Mouse (Mus musculus) liver, embryonic 13.5 days (tissue): Measurements from ENCODE around the gene Ssmem1. TPM values are rescaled to one million over a fixed set of nuclear protein-coding genes. Genes with fewer than 3 reads are reported as not detected.

Experiments
- ATAC-seq: fragments of 200-750 bp; cut with Nextera tagmentation; 2 replicates; pipeline ENCODE4 v1.8.0; 2017; ENCODE audit warnings: low read depth, mild to moderate bottlenecking, moderate number of reproducible peaks, moderate library complexity
- DNase-seq: peaks from one replicate; pipeline ENCODE4 v3.0.0; 2022
- H3K27ac ChIP-seq: fragments of 300-500 bp; sonication (generic); 2 replicates; pipeline ENCODE4 v1.5.1; 2015; ENCODE audit warnings: moderate library complexity, mild to moderate bottlenecking, inconsistent platforms
- H3K27me3 ChIP-seq: fragments of 300-500 bp; sonication (generic); 2 replicates; pipeline ENCODE4 v1.6.1; 2015; ENCODE audit warnings: mild to moderate bottlenecking, inconsistent platforms
- H3K36me3 ChIP-seq: fragments of 300-500 bp; sonication (generic); 2 replicates; pipeline ENCODE4 v1.6.1; 2015; ENCODE audit warnings: mild to moderate bottlenecking, inconsistent platforms
- H3K4me1 ChIP-seq: fragments of 300-500 bp; sonication (generic); replicated peaks from 2 replicates; pipeline ENCODE4 v1.6.1; 2015; ENCODE audit warnings: inconsistent platforms
- H3K4me2 ChIP-seq: fragments of 300-500 bp; sonication (generic); 2 replicates; pipeline ENCODE4 v1.6.1; 2015; ENCODE audit warnings: inconsistent platforms, mild to moderate bottlenecking, moderate library complexity
- H3K4me3 ChIP-seq: fragments of 300-500 bp; sonication (generic); replicated peaks from 2 replicates; pipeline ENCODE4 v1.5.1; 2015; ENCODE audit warnings: mild to moderate bottlenecking, inconsistent platforms
- H3K9ac ChIP-seq: fragments of 300-500 bp; sonication (generic); 2 replicates; pipeline ENCODE4 v1.6.1; 2015; ENCODE audit warnings: mild to moderate bottlenecking, inconsistent platforms
- H3K9me3 ChIP-seq: fragments of 300-500 bp; sonication (generic); replicated peaks from 2 replicates; pipeline ENCODE4 v1.6.1; 2016; ENCODE audit warnings: inconsistent platforms
- WGBS: fragments of 180-500 bp; shearing (Covaris S2); methylation state at CpG from one replicate; pipeline ENCODE4 v1.1.7; 2015; ENCODE audit not compliant: insufficient replicate concordance; 5-methylcytosine and 5-hydroxymethylcytosine counted together
- polyA plus RNA-seq: library from polyadenylated mRNA; unstranded; fragments of >200 nt; fragmentation: Nextera tagmentation; extraction: Ambion mirVana; gene quantifications from 2 replicates; pipeline ENCODE4 v1.2.1, GENCODE M21; 2015

The Ssmem1 gene
- polyA plus RNA-seq, 1 experiment from 2014 or later, result 0.12 TPM

GRCm38 (mm10) chr6:30546571-30547273, 37.1 kb downstream of the Ssmem1 start:
- H3K4me1 ChIP-seq, result peaks cover 10% of the 10 kb centered on the region; the same call in 1 of the 2 replicates
- peak overlapping the region; percentile 45 for H3K4me2 ChIP-seq
- H3K27ac ChIP-seq, result no peak overlapping the region; the same call in 1 of the 2 replicates
- H3K27me3 ChIP-seq, result peaks cover 95% of the 10 kb centered on the region
- ATAC-seq, result no peak
- peak overlapping the region; percentile 30 for H3K4me3 ChIP-seq
- DNase-seq, result no peak
- H3K9ac ChIP-seq, result no peak overlapping the region
- WGBS, result 14% methylated on average over 17 of the region's 17 CpGs
- H3K9me3 ChIP-seq, result no peaks in the 10 kb centered on the region
- no peaks in the 10 kb centered on the region for H3K36me3 ChIP-seq

- Histone ChIP-seq H3K9ac (no peak overlapping the region), H3K4me3 (peak overlapping the region; percentile 30), H3K4me2 (peak overlapping the region; percentile 45), H3K27ac (no peak overlapping the region), H3K9me3 (no peaks in the 10 kb centered on the region), H3K4me1 (peaks cover 10% of the 10 kb centered on the region; the same call in 1 of the 2 replicates), H3K27me3 (peaks cover 94% of the 10 kb centered on the region), H3K36me3 (no peaks in the 10 kb centered on the region)
- 2% methylated on average over 17 of the region's 17 CpGs for WGBS
- DNase-seq (no peak), ATAC-seq (no peak)
Observed at GRCm38 (mm10) chr6:30547274-30547645, 37.6 kb downstream of the Ssmem1 start.

DNA sequence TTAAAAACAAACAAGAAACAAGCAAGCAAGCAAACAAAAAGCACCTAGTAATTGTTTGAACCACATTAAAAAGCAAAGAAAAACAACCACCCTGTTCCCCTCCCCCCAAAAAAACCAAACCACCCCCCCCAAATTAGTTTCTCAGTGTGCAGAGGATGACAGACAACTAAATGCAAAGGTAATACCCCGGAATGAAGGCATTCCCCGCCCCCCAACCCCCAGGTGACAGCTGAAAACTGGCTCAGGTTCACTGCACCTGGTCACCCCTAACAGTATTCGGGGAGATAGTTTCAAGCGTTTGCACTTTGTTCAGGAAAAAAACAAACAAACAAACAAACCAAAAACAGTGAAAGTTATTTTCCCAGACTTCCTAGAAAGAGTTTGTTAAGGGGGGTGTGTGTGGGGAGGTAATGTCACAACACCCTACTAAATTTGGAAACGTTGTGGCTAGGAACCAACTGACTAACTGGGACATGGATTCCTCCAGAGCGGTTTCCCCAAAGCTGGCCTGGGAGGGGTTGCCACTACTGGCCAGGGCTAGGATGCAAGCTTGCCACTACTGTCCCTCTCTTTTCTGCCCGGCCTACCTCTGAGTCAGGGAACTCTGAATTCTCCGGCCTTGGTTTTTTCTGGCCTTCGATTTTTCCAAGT, 38.1 kb downstream of the Ssmem1 start:
- peaks cover 94% of the 10 kb centered on the region for H3K27me3 ChIP-seq
- H3K36me3 ChIP-seq, result no peaks in the 10 kb centered on the region
- no peak overlapping the region for H3K9ac ChIP-seq
- no peak for ATAC-seq
- 0 out of 2 replicates have a peak overlapping the region, but pooled peaks have one; percentile 30 for H3K4me3 ChIP-seq
- H3K9me3 ChIP-seq, result no peaks in the 10 kb centered on the region
- H3K4me1 ChIP-seq, result peaks cover 10% of the 10 kb centered on the region; the same call in 1 of the 2 replicates
- H3K27ac ChIP-seq, result no peak overlapping the region
- WGBS, result 28% methylated on average over 9 of the region's 9 CpGs
- DNase-seq, result no peak
- H3K4me2 ChIP-seq, result peak overlapping the region; percentile 45

GRCm38 (mm10) chr6:30549231-30549761, 39.6 kb downstream of the Ssmem1 start:
- H3K4me2 ChIP-seq, result peak overlapping the region; percentile 33; the same call in 1 of the 2 replicates
- DNase-seq (no peak), ATAC-seq (no peak)
- no peaks in the 10 kb centered on the region for H3K36me3 ChIP-seq
- no peak overlapping the region; the same call in 1 of the 2 replicates for H3K27ac ChIP-seq
- no peak overlapping the region for H3K4me3 ChIP-seq
- peaks cover 81% of the 10 kb centered on the region for H3K27me3 ChIP-seq
- H3K9me3 ChIP-seq, result no peaks in the 10 kb centered on the region
- peaks cover 10% of the 10 kb centered on the region; the same call in 1 of the 2 replicates for H3K4me1 ChIP-seq
- WGBS, result 16% methylated on average over 15 of the region's 15 CpGs
- no peak overlapping the region for H3K9ac ChIP-seq

GRCm38 (mm10) chr6:30550496-30551192, 41.0 kb downstream of the Ssmem1 start:
- no peak for ATAC-seq
- no peak overlapping the region for H3K27ac ChIP-seq
- peaks cover 68% of the 10 kb centered on the region for H3K27me3 ChIP-seq
- WGBS, result 37% methylated on average over 7 of the region's 7 CpGs
- no peak overlapping the region for H3K9ac ChIP-seq
- no peaks in the 10 kb centered on the region for H3K9me3 ChIP-seq
- H3K4me2 ChIP-seq, result no peak overlapping the region
- peaks cover 10% of the 10 kb centered on the region; the same call in 1 of the 2 replicates for H3K4me1 ChIP-seq
- DNase-seq, result no peak
- no peaks in the 10 kb centered on the region for H3K36me3 ChIP-seq
- no peak overlapping the region for H3K4me3 ChIP-seq

GRCm38 (mm10) chr6:30551193-30551515, 41.5 kb downstream of the Ssmem1 start:
- Histone ChIP-seq H3K9me3 (no peaks in the 10 kb centered on the region), H3K36me3 (no peaks in the 10 kb centered on the region), H3K4me1 (peaks cover 10% of the 10 kb centered on the region; the same call in 1 of the 2 replicates), H3K27ac (no peak overlapping the region), H3K4me2 (no peak overlapping the region), H3K27me3 (peaks cover 64% of the 10 kb centered on the region), H3K9ac (no peak overlapping the region), H3K4me3 (no peak overlapping the region)
- no peak for DNase-seq
- no peak for ATAC-seq

- Histone ChIP-seq H3K27me3 (peaks cover 57% of the 10 kb centered on the region), H3K27ac (no peak overlapping the region), H3K4me1 (peaks cover 6% of the 10 kb centered on the region; the same call in 1 of the 2 replicates), H3K4me2 (no peak overlapping the region), H3K9me3 (no peaks in the 10 kb centered on the region), H3K4me3 (no peak overlapping the region), H3K36me3 (no peaks in the 10 kb centered on the region), H3K9ac (no peak overlapping the region)
- 18% methylated on average over 23 of the region's 23 CpGs for WGBS
- DNase-seq (no peak), ATAC-seq (no peak)
Observed at GRCm38 (mm10) chr6:30551644-30552580, 42.3 kb downstream of the Ssmem1 start.

- Histone ChIP-seq H3K4me3 (no peak overlapping the region), H3K27me3 (peaks cover 50% of the 10 kb centered on the region), H3K9ac (no peak overlapping the region), H3K4me2 (no peak overlapping the region), H3K4me1 (peaks cover 6% of the 10 kb centered on the region; the same call in 1 of the 2 replicates), H3K27ac (no peak overlapping the region), H3K36me3 (no peaks in the 10 kb centered on the region), H3K9me3 (no peaks in the 10 kb centered on the region)
- DNase-seq (no peak), ATAC-seq (no peak)
- WGBS, result 46% methylated on average over 6 of the region's 6 CpGs
Observed at GRCm38 (mm10) chr6:30552628-30553027, 43.0 kb downstream of the Ssmem1 start.

- no peak for ATAC-seq
Observed at GRCm38 (mm10) chr6:30553381-30554010, 43.8 kb downstream of the Ssmem1 start.

DNA sequence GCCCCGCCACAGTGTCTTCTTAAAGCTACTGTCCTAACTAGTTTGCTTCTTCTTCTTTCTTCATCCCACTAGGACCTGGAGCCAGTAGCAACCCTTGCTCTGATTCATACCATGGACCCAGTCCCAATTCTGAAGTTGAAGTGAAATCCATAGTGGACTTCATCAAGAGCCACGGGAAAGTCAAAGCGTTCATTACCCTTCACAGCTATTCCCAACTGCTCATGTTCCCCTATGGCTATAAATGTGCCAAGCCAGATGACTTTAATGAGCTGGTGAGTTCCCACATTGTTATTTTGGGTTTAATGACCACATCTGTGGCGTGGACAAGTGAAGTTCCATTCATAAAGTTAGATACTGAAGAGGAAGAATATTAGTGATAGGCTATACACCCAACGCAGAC, 44.4 kb downstream of the Ssmem1 start:
- Histone ChIP-seq H3K9ac (no peak overlapping the region), H3K4me2 (no peak overlapping the region), H3K27ac (no peak overlapping the region), H3K9me3 (no peaks in the 10 kb centered on the region), H3K4me3 (no peak overlapping the region), H3K4me1 (no peaks in the 10 kb centered on the region), H3K27me3 (peaks cover 36% of the 10 kb centered on the region), H3K36me3 (no peaks in the 10 kb centered on the region)
- WGBS, result 69% methylated on average over 5 of the region's 5 CpGs
- DNase-seq (no peak), ATAC-seq (no peak)

More at GRCm38 (mm10) chr6:30553381-30554010, 43.8 kb downstream of the Ssmem1 start:
- H3K9me3 ChIP-seq, result no peaks in the 10 kb centered on the region
- peaks cover 41% of the 10 kb centered on the region for H3K27me3 ChIP-seq
- H3K4me2 ChIP-seq, result no peak overlapping the region
- H3K9ac ChIP-seq, result no peak overlapping the region
- no peak overlapping the region for H3K27ac ChIP-seq
- H3K36me3 ChIP-seq, result no peaks in the 10 kb centered on the region
- no peak overlapping the region for H3K4me3 ChIP-seq
- 62% methylated on average over 7 of the region's 7 CpGs for WGBS
- DNase-seq, result no peak
- no peaks in the 10 kb centered on the region for H3K4me1 ChIP-seq
